Mouse (Mus musculus): ENCODE data around the gene 9430038I01Rik. TPM values are rescaled to one million over a fixed set of nuclear protein-coding genes. Genes with fewer than 3 reads are reported as not detected.

9430038I01Rik gene
- polyA plus RNA-seq, 1 experiment, result 4.9 TPM

GRCm38 (mm10) chr7:137346860-137347259, 63.7 kb downstream of the 9430038I01Rik start:
- H3ac ChIP-seq (ENCODE audit: control insufficient read depth, insufficient read length), result no peak overlapping the region
- H3K4me3 ChIP-seq, result no peak overlapping the region
- H3K4me2 ChIP-seq (ENCODE audit: low read depth), result peak overlapping the region; percentile 38

GRCm38 (mm10) chr7:137346068-137346467, 64.5 kb downstream of the 9430038I01Rik start:
- Histone ChIP-seq H3K27me3 (ENCODE audit: control insufficient read depth, insufficient read depth, insufficient read length) (no peaks in the 10 kb centered on the region), H3K79me2 (ENCODE audit: control insufficient read depth, insufficient read depth) (no peaks in the 10 kb centered on the region), H3K36me3 (ENCODE audit: control insufficient read depth, insufficient read depth) (no peaks in the 10 kb centered on the region), H3K4me3 (no peak overlapping the region), H3ac (ENCODE audit: control insufficient read depth, insufficient read length) (no peak overlapping the region), H3K4me2 (ENCODE audit: low read depth) (no peak overlapping the region)
- TF ChIP-seq MAX (IDR thresholded peaks at IDR 0.05; ENCODE audit: low read depth) (no peak), REST (IDR thresholded peaks at IDR 0.05; ENCODE audit: insufficient read depth, insufficient read length) (no peak), POLR2A (IDR thresholded peaks at IDR 0.05; ENCODE audit: insufficient read length, low read depth) (no peak), MYOD1 (IDR thresholded peaks at IDR 0.05; ENCODE audit: control insufficient read depth in 1 of 3, insufficient read length in 2 of 3, low read depth in 2 of 3) (peak in 1 of 3 experiments; percentile 47)

More at GRCm38 (mm10) chr7:137346860-137347259, 63.7 kb downstream of the 9430038I01Rik start:
- H3K36me3 ChIP-seq (ENCODE audit: control insufficient read depth, insufficient read depth), result no peaks in the 10 kb centered on the region
- H3K79me2 ChIP-seq (ENCODE audit: control insufficient read depth, insufficient read depth), result no peaks in the 10 kb centered on the region
- H3K27me3 ChIP-seq (ENCODE audit: control insufficient read depth, insufficient read depth, insufficient read length), result no peaks in the 10 kb centered on the region
- TF ChIP-seq TCF3 (IDR thresholded peaks at IDR 0.05; ENCODE audit: insufficient read length, low read depth) (no peak), MYOG (IDR thresholded peaks at IDR 0.05; ENCODE audit: control insufficient read depth in 1 of 3, insufficient read depth in 1 of 3, insufficient read length in 2 of 3, low read depth in 2 of 3) (no peak), MYOD1 (IDR thresholded peaks at IDR 0.05; ENCODE audit: control insufficient read depth in 1 of 3, insufficient read length in 2 of 3, low read depth in 2 of 3) (peak in 1 of 3 experiments; percentile 11), MAX (IDR thresholded peaks at IDR 0.05; ENCODE audit: low read depth) (no peak)

GRCm38 (mm10) chr7:137333951-137334350, 76.6 kb downstream of the 9430038I01Rik start:
- TF ChIP-seq MYOG (IDR thresholded peaks at IDR 0.05; ENCODE audit: control insufficient read depth in 1 of 3, insufficient read depth in 1 of 3, insufficient read length in 2 of 3, low read depth in 2 of 3) (no peak), E2F4 (IDR thresholded peaks at IDR 0.05; ENCODE audit: insufficient read depth) (no peak), SRF (IDR thresholded peaks at IDR 0.05; ENCODE audit: control insufficient read depth, insufficient read length, low read depth) (no peak)
- peaks cover 11% of the 10 kb centered on the region for H3K27me3 ChIP-seq (ENCODE audit: control insufficient read depth, insufficient read depth, insufficient read length)
- no peaks in the 10 kb centered on the region for H3K79me2 ChIP-seq (ENCODE audit: control insufficient read depth, insufficient read depth)
- H3ac ChIP-seq (ENCODE audit: control insufficient read depth, insufficient read length), result no peak overlapping the region
- no peaks in the 10 kb centered on the region for H3K36me3 ChIP-seq (ENCODE audit: control insufficient read depth, insufficient read depth)
- no peak overlapping the region for H3K4me2 ChIP-seq (ENCODE audit: low read depth)
- no peak overlapping the region for H3K4me3 ChIP-seq

Other genes starting within 250 kb of the 9430038I01Rik start
- 1.9 TPM for gene Ebf3, start 96.3 kb downstream of the 9430038I01Rik start, polyA plus RNA-seq (2012; fragmentation: generic; extraction: Trizol)
- gene Glrx3, start 26.9 kb upstream of the 9430038I01Rik start, polyA plus RNA-seq (2012; fragmentation: generic; extraction: Trizol), result 204 TPM